9 mouse cellular contexts compared by ENCODE assay signal in genomic region chr5:92332359-92332840, GRCm38 (mm10). TPM values are rescaled to one million over a fixed set of nuclear protein-coding genes. Genes with fewer than 3 reads are reported as not detected.
DNase-seq lines count a peak whose midpoint lies in the region; ATAC-seq and TF ChIP-seq lines count a peak whose summit lies in the region.
"Had no signal": no experiment of that assay in that cellular context is flagged by ENCODE, and none has a peak within 500 bp of the region (broad histone marks: within the 10 kb centered on the region; RNA-seq: fewer than 3 reads in every experiment).

No protein-coding gene starts in this region.

- no peaks in the 10 kb centered on the region for H3K9me3 ChIP-seq in forebrain, postnatal 0 days (ENCODE audit: low read length)
- H3K9me3 ChIP-seq in forebrain, embryonic 13.5 days (replicated peaks) = no peaks in the 10 kb centered on the region
- no peaks in the 10 kb centered on the region for H3K9me3 ChIP-seq in heart, embryonic 15.5 days (replicated peaks)
- no peaks in the 10 kb centered on the region for H3K9me3 ChIP-seq in limb, embryonic 14.5 days (ENCODE audit: control insufficient read depth, low read length)
- H3K9me3 ChIP-seq in stomach, embryonic 16.5 days (replicated peaks; ENCODE audit: control insufficient read depth, low read length) = no peaks in the 10 kb centered on the region

- no peak overlapping the region for H3K4me3 ChIP-seq in forebrain, postnatal 0 days (ENCODE audit: low read depth, low read length)
- no peak overlapping the region for H3K4me3 ChIP-seq in forebrain, embryonic 13.5 days
- H3K4me3 ChIP-seq in heart, embryonic 15.5 days = peak overlapping the region; percentile 26
- H3K4me3 ChIP-seq in limb, embryonic 14.5 days (replicated peaks; ENCODE audit: low read length) = no peak overlapping the region
- H3K4me3 ChIP-seq in stomach, embryonic 16.5 days (replicated peaks; ENCODE audit: low read length) = peak overlapping the region; percentile 22

- 30% methylated on average over 9 of the region's 9 CpGs for WGBS in forebrain, postnatal 0 days
- WGBS in forebrain, embryonic 13.5 days = 67% methylated on average over 9 of the region's 9 CpGs
- WGBS in heart, embryonic 15.5 days = 41% methylated on average over 9 of the region's 9 CpGs
- WGBS in limb, embryonic 14.5 days = 55% methylated on average over 9 of the region's 9 CpGs
- 37% methylated on average over 9 of the region's 9 CpGs for whole genome bisulfite sequencing in stomach, embryonic 16.5 days

- no peak for TF ChIP-seq POLR2A in limb, embryonic 14.5 days (IDR thresholded peaks at IDR 0.05; ENCODE audit: borderline replicate concordance, extremely low read depth, insufficient read depth, insufficient read length)

- no peak for TF ChIP-seq CTCF in forebrain, postnatal 0 days (IDR thresholded peaks at IDR 0.05; ENCODE audit: low read depth)

- no peak overlapping the region for H3K27ac ChIP-seq in forebrain, postnatal 0 days (ENCODE audit: low read depth, low read length)
- H3K27ac ChIP-seq in forebrain, embryonic 13.5 days = no peak overlapping the region
- peak overlapping the region; percentile 61 for H3K27ac ChIP-seq in heart, embryonic 15.5 days
- peak overlapping the region; percentile 68 for H3K27ac ChIP-seq in limb, embryonic 14.5 days (replicated peaks; ENCODE audit: low read depth, low read length)
- H3K27ac ChIP-seq in stomach, embryonic 16.5 days (ENCODE audit: low read length) = peak overlapping the region; percentile 82

- no peaks in the 10 kb centered on the region for H3K27me3 ChIP-seq in forebrain, postnatal 0 days (ENCODE audit: insufficient read depth, low read length)
- no peaks in the 10 kb centered on the region for H3K27me3 ChIP-seq in forebrain, embryonic 13.5 days
- H3K27me3 ChIP-seq in heart, embryonic 15.5 days = no peaks in the 10 kb centered on the region
- no peaks in the 10 kb centered on the region for H3K27me3 ChIP-seq in limb, embryonic 14.5 days (ENCODE audit: control insufficient read depth, insufficient read depth, low read length)
- no peaks in the 10 kb centered on the region for H3K27me3 ChIP-seq in stomach, embryonic 16.5 days (ENCODE audit: control insufficient read depth, insufficient read depth, low read length)

- H3K4me2 ChIP-seq in forebrain, postnatal 0 days (ENCODE audit: low read depth) = peak overlapping the region; percentile 30
- no peak overlapping the region for H3K4me2 ChIP-seq in forebrain, embryonic 13.5 days
- peak overlapping the region; percentile 42 for H3K4me2 ChIP-seq in heart, embryonic 15.5 days
- H3K4me2 ChIP-seq in limb, embryonic 14.5 days (replicated peaks; ENCODE audit: low read depth, low read length, severe bottlenecking) = peak overlapping the region; percentile 15; the same call in 1 of the 2 replicates
- peak overlapping the region; percentile 36 for H3K4me2 ChIP-seq in stomach, embryonic 16.5 days (ENCODE audit: low read depth, low read length)

- no peak overlapping the region for H3K9ac ChIP-seq in forebrain, postnatal 0 days
- no peak overlapping the region for H3K9ac ChIP-seq in forebrain, embryonic 13.5 days
- H3K9ac ChIP-seq in heart, embryonic 15.5 days = no peak overlapping the region
- H3K9ac ChIP-seq in limb, embryonic 14.5 days (ENCODE audit: low read depth, low read length, severe bottlenecking) = no peak overlapping the region
- 0 out of 2 replicates have a peak overlapping the region, but pooled peaks have one; percentile 34 for H3K9ac ChIP-seq in stomach, embryonic 16.5 days (ENCODE audit: low read length)

- H3K4me1 ChIP-seq in forebrain, postnatal 0 days (ENCODE audit: insufficient read depth) = no peaks in the 10 kb centered on the region
- no peaks in the 10 kb centered on the region for H3K4me1 ChIP-seq in forebrain, embryonic 13.5 days
- H3K4me1 ChIP-seq in heart, embryonic 15.5 days (replicated peaks) = peaks cover 7% of the 10 kb centered on the region
- peaks cover 11% of the 10 kb centered on the region for H3K4me1 ChIP-seq in limb, embryonic 14.5 days (ENCODE audit: control insufficient read depth, insufficient read depth, low read length)
- H3K4me1 ChIP-seq in stomach, embryonic 16.5 days (ENCODE audit: control insufficient read depth, insufficient read depth, low read length) = peaks cover 6% of the 10 kb centered on the region

- no peak for ATAC-seq in forebrain, postnatal 0 days
- ATAC-seq in forebrain, embryonic 13.5 days = no peak
- peak; percentile 58; the same call in 1 of the 2 replicates for ATAC-seq in heart, embryonic 15.5 days (replicated peaks; ENCODE audit: insufficient number of reproducible peaks, insufficient read depth, low FRiP score, low read depth)
- ATAC-seq in limb, embryonic 14.5 days (ENCODE audit: low FRiP score, low read depth) = peak; percentile 90
- ATAC-seq in stomach, embryonic 16.5 days (ENCODE audit: insufficient read depth, low FRiP score) = peak; percentile 87

- no peaks in the 10 kb centered on the region for H3K36me3 ChIP-seq in forebrain, postnatal 0 days (ENCODE audit: insufficient read depth)
- H3K36me3 ChIP-seq in forebrain, embryonic 13.5 days (ENCODE audit: poor library complexity, severe bottlenecking) = no peaks in the 10 kb centered on the region
- no peaks in the 10 kb centered on the region for H3K36me3 ChIP-seq in heart, embryonic 15.5 days
- H3K36me3 ChIP-seq in limb, embryonic 14.5 days (ENCODE audit: control insufficient read depth, insufficient read depth, low read length) = no peaks in the 10 kb centered on the region
- H3K36me3 ChIP-seq in stomach, embryonic 16.5 days (ENCODE audit: control insufficient read depth, insufficient read depth, low read length) = no peaks in the 10 kb centered on the region

- DNase-seq in forebrain, postnatal 0 days = peak; percentile 32
- peak; percentile 50 for DNase-seq in adrenal gland, postnatal 36 days
- peak; percentile 89 for DNase-seq in limb, embryonic 14.5 days (ENCODE audit: low spot score)
- DNase-seq in spleen, adult 12 weeks (ENCODE audit: low spot score) = no peak
- no peak for DNase-seq in thymus, postnatal 4 days

RNA-seq across cellular contexts. Expression of gene Art3, which starts 0.8 kb away (rescaled TPM):
- 3.0 and 3.5 TPM in 2 replicates for total RNA-seq in forebrain, postnatal 0 days (2014; rRNA removed)
- polyA plus RNA-seq in forebrain, postnatal 0 days (2015; fragmentation: Nextera tagmentation; extraction: Ambion mirVana) = 8.0 and 9.4 TPM in 2 replicates
- polyA plus RNA-seq in forebrain, embryonic 13.5 days (2015; fragmentation: Nextera tagmentation; extraction: Ambion mirVana) = 2.3 and 4.1 TPM in 2 replicates
- 10 to 100 TPM; 56.8 to 62.4 TPM for total RNA-seq in adrenal gland, postnatal 36 days (2021)
- polyA plus RNA-seq in heart, embryonic 15.5 days (2015; fragmentation: Nextera tagmentation; extraction: Ambion mirVana) = 49.4 and 65.5 TPM in 2 replicates
- 5.9 and 9.6 TPM in 2 replicates for polyA plus RNA-seq in limb, embryonic 14.5 days (2012; rRNA removed)
- 6.8 and 7.7 TPM in 2 replicates for polyA plus RNA-seq in limb, embryonic 14.5 days (2014; fragmentation: Nextera tagmentation; extraction: Ambion mirVana)
- polyA plus RNA-seq in stomach, embryonic 16.5 days (2015; fragmentation: Nextera tagmentation; extraction: Ambion mirVana) = 6.7 and 7.3 TPM in 2 replicates
- total RNA-seq: neutrophil, adult 5-6 weeks had no signal

RNA-seq across cellular contexts. Expression of gene Cxcl9, which starts 4.5 kb away (rescaled TPM):
- not detected in 2 replicates for total RNA-seq in forebrain, postnatal 0 days (2014; rRNA removed)
- not detected in 2 replicates for polyA plus RNA-seq in forebrain, postnatal 0 days (2015; fragmentation: Nextera tagmentation; extraction: Ambion mirVana)
- not detected in 2 replicates for polyA plus RNA-seq in forebrain, embryonic 13.5 days (2015; fragmentation: Nextera tagmentation; extraction: Ambion mirVana)
- total RNA-seq in adrenal gland, postnatal 36 days (2021) = 1 to 10 TPM; 1.1 to 2.5 TPM
- polyA plus RNA-seq in heart, embryonic 15.5 days (2015; fragmentation: Nextera tagmentation; extraction: Ambion mirVana) = 0.49 TPM in 1 of 2 replicates, not detected in the other
- polyA plus RNA-seq in limb, embryonic 14.5 days (2012; rRNA removed) = 1.1 and 4.1 TPM in 2 replicates
- 0.35 and 0.94 TPM in 2 replicates for polyA plus RNA-seq in limb, embryonic 14.5 days (2014; fragmentation: Nextera tagmentation; extraction: Ambion mirVana)
- polyA plus RNA-seq in stomach, embryonic 16.5 days (2015; fragmentation: Nextera tagmentation; extraction: Ambion mirVana) = not detected in 2 replicates

RNA-seq across cellular contexts. Expression of gene Cxcl10, which starts 16.3 kb away (rescaled TPM):
- 0.38 and 0.86 TPM in 2 replicates for total RNA-seq in forebrain, postnatal 0 days (2014; rRNA removed)
- 0.28 and 0.55 TPM in 2 replicates for polyA plus RNA-seq in forebrain, postnatal 0 days (2015; fragmentation: Nextera tagmentation; extraction: Ambion mirVana)
- polyA plus RNA-seq in forebrain, embryonic 13.5 days (2015; fragmentation: Nextera tagmentation; extraction: Ambion mirVana) = 0.22 TPM in 1 of 2 replicates, not detected in the other
- total RNA-seq in adrenal gland, postnatal 36 days (2021) = 1 to 10 TPM in 1 of 2 experiments, under 1 TPM in 1; 0.43 to 1.2 TPM
- polyA plus RNA-seq in heart, embryonic 15.5 days (2015; fragmentation: Nextera tagmentation; extraction: Ambion mirVana) = 0.92 and 6.4 TPM in 2 replicates
- polyA plus RNA-seq in limb, embryonic 14.5 days (2012; rRNA removed) = 1.0 and 1.4 TPM in 2 replicates
- polyA plus RNA-seq in limb, embryonic 14.5 days (2014; fragmentation: Nextera tagmentation; extraction: Ambion mirVana) = 0.51 and 0.98 TPM in 2 replicates
- 0.97 and 1.8 TPM in 2 replicates for polyA plus RNA-seq in stomach, embryonic 16.5 days (2015; fragmentation: Nextera tagmentation; extraction: Ambion mirVana)

RNA-seq across cellular contexts. Expression of gene Sdad1, which starts 22.1 kb away (rescaled TPM):
- total RNA-seq in forebrain, postnatal 0 days (2014; rRNA removed) = 22.5 and 32.0 TPM in 2 replicates
- 21.6 and 27.9 TPM in 2 replicates for polyA plus RNA-seq in forebrain, postnatal 0 days (2015; fragmentation: Nextera tagmentation; extraction: Ambion mirVana)
- 33.9 and 39.8 TPM in 2 replicates for polyA plus RNA-seq in forebrain, embryonic 13.5 days (2015; fragmentation: Nextera tagmentation; extraction: Ambion mirVana)
- total RNA-seq in adrenal gland, postnatal 36 days (2021) = 10 to 100 TPM; 30.6 to 33.8 TPM
- 20.0 and 23.7 TPM in 2 replicates for polyA plus RNA-seq in heart, embryonic 15.5 days (2015; fragmentation: Nextera tagmentation; extraction: Ambion mirVana)
- 26.9 and 27.6 TPM in 2 replicates for polyA plus RNA-seq in limb, embryonic 14.5 days (2012; rRNA removed)
- 40.3 and 44.2 TPM in 2 replicates for polyA plus RNA-seq in limb, embryonic 14.5 days (2014; fragmentation: Nextera tagmentation; extraction: Ambion mirVana)
- polyA plus RNA-seq in stomach, embryonic 16.5 days (2015; fragmentation: Nextera tagmentation; extraction: Ambion mirVana) = 31.3 and 33.3 TPM in 2 replicates

RNA-seq across cellular contexts. Expression of gene Naaa, which starts 54.4 kb away (rescaled TPM):
- 22.5 and 33.1 TPM in 2 replicates for total RNA-seq in forebrain, postnatal 0 days (2014; rRNA removed)
- polyA plus RNA-seq in forebrain, postnatal 0 days (2015; fragmentation: Nextera tagmentation; extraction: Ambion mirVana) = 15.4 and 23.6 TPM in 2 replicates
- polyA plus RNA-seq in forebrain, embryonic 13.5 days (2015; fragmentation: Nextera tagmentation; extraction: Ambion mirVana) = 4.7 and 5.4 TPM in 2 replicates
- 10 to 100 TPM; 17.5 to 19.6 TPM for total RNA-seq in adrenal gland, postnatal 36 days (2021)
- polyA plus RNA-seq in heart, embryonic 15.5 days (2015; fragmentation: Nextera tagmentation; extraction: Ambion mirVana) = 8.1 and 8.3 TPM in 2 replicates
- polyA plus RNA-seq in limb, embryonic 14.5 days (2012; rRNA removed) = 19.0 and 19.7 TPM in 2 replicates
- 16.9 and 17.5 TPM in 2 replicates for polyA plus RNA-seq in limb, embryonic 14.5 days (2014; fragmentation: Nextera tagmentation; extraction: Ambion mirVana)
- polyA plus RNA-seq in stomach, embryonic 16.5 days (2015; fragmentation: Nextera tagmentation; extraction: Ambion mirVana) = 21.4 and 22.1 TPM in 2 replicates

Comparison
In these comparisons a context has a peak if more than half of its experiments do, and no peak if none do; other contexts are left out.
1. ATAC-seq: peak in heart, embryonic 15.5 days (single experiment), limb, embryonic 14.5 days (single experiment) and stomach, embryonic 16.5 days (single experiment); none in forebrain, postnatal 0 days (single experiment) and forebrain, embryonic 13.5 days (single experiment).
2. DNase-seq: peak in forebrain, postnatal 0 days (single experiment), adrenal gland, postnatal 36 days (2 of 2) and limb, embryonic 14.5 days (single experiment); none in spleen, adult 12 weeks (single experiment) and thymus, postnatal 4 days (single experiment).
3. H3K27ac ChIP-seq: peak in heart, embryonic 15.5 days (single experiment), limb, embryonic 14.5 days (single experiment) and stomach, embryonic 16.5 days (single experiment); none in forebrain, postnatal 0 days (single experiment) and forebrain, embryonic 13.5 days (single experiment).
4. H3K4me3 ChIP-seq: peak in heart, embryonic 15.5 days (single experiment) and stomach, embryonic 16.5 days (single experiment); none in forebrain, postnatal 0 days (single experiment), forebrain, embryonic 13.5 days (single experiment) and limb, embryonic 14.5 days (single experiment).